Mouse (Mus musculus) embryonic fibroblast, embryonic 13.5 days (primary cell): Measurements from ENCODE around the gene Cfl1. TPM values are rescaled to one million over a fixed set of nuclear protein-coding genes. Genes with fewer than 3 reads are reported as not detected.
A peak's percentile ranks its signal among the peaks of the same experiment; 100 is the strongest.

ENCODE experiments used
- H3K27ac ChIP-seq: 2 replicates; pipeline ENCODE4 v1.5.1; 2012; ENCODE audit warnings: low read length, control low read depth, inconsistent platforms; ENCODE audit not compliant: insufficient read depth
- H3K4me1 ChIP-seq: 2 replicates; pipeline ENCODE4 v1.6.1; 2011; ENCODE audit warnings: low read length; ENCODE audit not compliant: control insufficient read depth, insufficient read depth
- H3K4me3 ChIP-seq: 2 replicates; pipeline ENCODE4 v1.5.1; 2011; ENCODE audit warnings: mild to moderate bottlenecking, control low read depth, low read length; ENCODE audit not compliant: insufficient read depth
- CTCF ChIP-seq: IDR thresholded peaks from 2 replicates; pipeline ENCODE4 v1.5.1; 2011; ENCODE audit warnings: mild to moderate bottlenecking, control low read depth, low read length, moderate library complexity, borderline replicate concordance; ENCODE audit not compliant: insufficient read depth
- POLR2A ChIP-seq: IDR thresholded peaks from 2 replicates; pipeline ENCODE4 v1.6.1; 2011; ENCODE audit warnings: low read depth, mild to moderate bottlenecking, control low read depth, low read length, moderate library complexity
- polyA plus RNA-seq: library from polyadenylated mRNA; stranded (reverse); fragments of >200 nt; gene quantifications from 2 replicates; pipeline ENCODE4 v1.2.4, GENCODE M21; 2011; ENCODE audit warnings: low read depth; ENCODE audit not compliant: missing spikeins, insufficient read length

Cfl1 gene
- polyA plus RNA-seq, 1 experiment = 1,890 TPM

DNA sequence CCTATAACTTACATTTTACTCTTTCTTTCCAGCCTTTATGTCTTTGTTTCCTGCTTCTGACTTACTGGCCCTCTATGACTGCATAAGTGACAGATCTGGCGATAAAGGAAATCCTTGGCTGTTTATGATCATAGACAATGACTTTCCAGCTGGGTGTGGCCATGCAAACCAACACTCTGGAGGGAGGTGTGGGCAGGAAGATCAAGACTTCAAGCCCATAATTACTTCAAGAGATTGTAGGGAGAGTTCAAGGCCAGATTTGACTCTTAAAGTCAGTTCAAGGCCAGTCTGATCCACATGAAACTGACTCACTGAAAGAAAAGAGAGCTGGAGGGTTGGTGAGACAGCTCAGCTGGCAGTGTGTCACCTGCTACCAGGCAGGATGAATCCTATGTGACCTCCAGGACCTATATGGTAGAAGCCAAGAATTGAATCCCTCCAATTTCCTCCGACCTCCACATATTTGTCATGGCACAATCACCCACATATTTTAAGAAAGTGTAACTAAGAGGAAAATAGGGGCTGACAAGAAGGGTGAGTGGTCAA is 10.1 kb downstream of the Cfl1 start:
- no peaks in the 10 kb centered on the region for H3K4me1 ChIP-seq
- no peak overlapping the region for H3K4me3 ChIP-seq
- no peak overlapping the region for H3K27ac ChIP-seq
- no peak for TF ChIP-seq POLR2A
- no peak for TF ChIP-seq CTCF

DNA sequence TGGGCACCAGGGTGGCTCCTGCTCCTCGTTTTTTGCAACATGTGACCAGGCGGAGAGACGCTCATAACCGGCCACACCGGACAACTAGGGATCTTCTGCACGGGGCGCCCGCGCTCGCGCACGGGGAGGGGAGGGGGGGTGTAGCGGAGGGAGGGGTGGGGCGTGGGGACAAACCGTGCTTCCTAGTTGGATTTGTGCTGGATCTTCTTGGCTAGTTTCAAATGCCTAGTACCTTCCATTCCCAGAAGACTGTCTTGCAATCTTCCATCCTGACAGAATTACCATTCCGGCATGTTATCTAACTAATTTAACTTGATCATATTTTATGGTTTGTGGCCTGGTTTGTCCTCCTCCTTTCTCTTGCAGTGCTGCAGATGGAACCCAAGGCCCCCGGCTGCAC is 13.4 kb downstream of the Cfl1 start, which contains the start of gene 1700020D05Rik:
Gene 1700020D05Rik, minus strand, starts transcription at position 101 of the 400 bp plus-strand sequence.
- H3K4me3 ChIP-seq = no peak within 1 kb of the TSS
- no peak for TF ChIP-seq CTCF
- TF ChIP-seq POLR2A = no peak
- H3K4me1 ChIP-seq = no peaks in the 10 kb centered on the region

DNA sequence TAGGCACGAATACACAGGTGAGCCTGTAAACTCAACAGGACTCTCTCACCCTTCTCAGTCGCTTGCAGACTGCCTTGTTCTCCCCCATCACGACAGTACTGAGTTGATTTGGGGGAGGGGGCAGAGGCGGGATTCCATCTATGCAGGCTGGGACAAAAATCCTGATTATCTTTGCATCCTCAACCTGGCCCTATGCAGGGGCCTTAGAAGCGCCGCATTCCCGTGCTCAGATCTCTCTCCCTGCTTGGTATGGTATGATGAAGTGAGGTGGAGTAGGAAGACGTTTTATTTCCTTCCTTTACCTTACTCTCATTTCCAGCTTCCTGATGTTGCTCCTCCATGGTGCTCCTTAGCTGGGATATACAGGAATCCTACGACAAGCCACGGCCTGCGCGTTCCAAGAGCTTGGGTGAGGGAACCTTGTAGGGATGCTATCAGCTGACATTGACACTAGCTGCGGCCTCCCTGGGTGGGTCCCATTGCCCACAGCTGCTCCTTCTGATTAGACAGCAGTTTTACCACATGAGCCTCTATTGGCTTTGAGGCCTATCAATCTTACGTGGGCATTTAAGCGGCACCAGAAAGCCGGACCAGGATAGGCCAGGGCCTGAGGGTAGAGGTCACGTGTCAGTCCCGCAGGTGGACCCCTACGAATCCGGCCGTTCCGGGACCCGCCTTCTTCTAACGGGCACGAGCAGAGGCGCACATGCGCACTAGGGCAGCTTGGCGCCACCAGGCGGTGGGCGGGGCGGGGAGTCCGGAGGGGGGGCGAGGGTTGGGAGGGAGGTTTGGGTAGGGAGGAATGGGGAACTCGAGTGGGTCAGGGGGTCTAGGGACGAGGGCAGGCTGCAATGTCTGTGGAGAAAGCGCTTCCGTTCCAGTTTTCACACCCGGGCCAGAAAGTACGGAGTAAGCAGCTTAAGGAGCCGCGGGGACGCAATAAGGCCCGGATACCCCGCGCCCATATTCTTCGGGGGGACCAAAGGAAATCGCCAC is 20.1 kb downstream of the Cfl1 start, which contains the start of gene Snx32:
Gene Snx32, minus strand, starts transcription at position 508 of the 996 bp plus-strand sequence.
- Histone ChIP-seq H3K4me3 (peak within 1 kb of the TSS; percentile 47), H3K4me1 (no peaks in the 10 kb centered on the region), H3K27ac (no peak within 1 kb of the TSS)
- peak; percentile 72 for TF ChIP-seq POLR2A
- no peak for TF ChIP-seq CTCF

More for the DNA sequence above, 13.4 kb downstream of the Cfl1 start, which contains the start of gene 1700020D05Rik:
- H3K27ac ChIP-seq = no peak within 1 kb of the TSS

DNA sequence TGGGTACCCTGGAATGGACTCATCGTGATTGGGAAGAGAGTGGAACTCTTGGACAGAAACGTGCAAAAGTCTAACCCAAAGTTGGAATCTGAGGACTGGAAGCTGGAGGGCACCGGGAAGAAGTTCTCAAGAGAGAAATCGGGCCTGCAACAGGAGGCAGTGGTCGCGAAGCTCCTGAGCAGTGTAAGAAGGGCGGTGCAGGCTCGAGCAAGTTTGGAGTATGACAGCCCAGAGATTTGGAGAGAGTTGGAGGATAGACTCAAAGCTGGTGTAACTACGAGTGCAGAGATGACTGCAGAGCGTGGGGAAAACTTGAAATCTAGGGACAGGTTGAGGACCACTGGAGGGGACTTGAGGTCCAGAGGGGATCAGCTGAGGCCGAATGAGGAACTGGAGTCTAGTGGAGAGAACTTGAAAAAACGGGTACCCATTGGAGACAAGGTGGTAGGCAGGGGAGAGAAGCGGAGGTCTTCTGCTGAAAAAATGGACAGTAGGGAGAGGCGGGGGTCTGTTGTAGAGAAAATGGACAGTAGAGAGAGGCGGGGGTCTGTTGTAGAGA is 20.9 kb downstream of the Cfl1 start:
- TF ChIP-seq POLR2A (no peak), CTCF (no peak)
- Histone ChIP-seq H3K4me1 (no peaks in the 10 kb centered on the region), H3K27ac (no peak overlapping the region), H3K4me3 (peak overlapping the region; percentile 47)

DNA sequence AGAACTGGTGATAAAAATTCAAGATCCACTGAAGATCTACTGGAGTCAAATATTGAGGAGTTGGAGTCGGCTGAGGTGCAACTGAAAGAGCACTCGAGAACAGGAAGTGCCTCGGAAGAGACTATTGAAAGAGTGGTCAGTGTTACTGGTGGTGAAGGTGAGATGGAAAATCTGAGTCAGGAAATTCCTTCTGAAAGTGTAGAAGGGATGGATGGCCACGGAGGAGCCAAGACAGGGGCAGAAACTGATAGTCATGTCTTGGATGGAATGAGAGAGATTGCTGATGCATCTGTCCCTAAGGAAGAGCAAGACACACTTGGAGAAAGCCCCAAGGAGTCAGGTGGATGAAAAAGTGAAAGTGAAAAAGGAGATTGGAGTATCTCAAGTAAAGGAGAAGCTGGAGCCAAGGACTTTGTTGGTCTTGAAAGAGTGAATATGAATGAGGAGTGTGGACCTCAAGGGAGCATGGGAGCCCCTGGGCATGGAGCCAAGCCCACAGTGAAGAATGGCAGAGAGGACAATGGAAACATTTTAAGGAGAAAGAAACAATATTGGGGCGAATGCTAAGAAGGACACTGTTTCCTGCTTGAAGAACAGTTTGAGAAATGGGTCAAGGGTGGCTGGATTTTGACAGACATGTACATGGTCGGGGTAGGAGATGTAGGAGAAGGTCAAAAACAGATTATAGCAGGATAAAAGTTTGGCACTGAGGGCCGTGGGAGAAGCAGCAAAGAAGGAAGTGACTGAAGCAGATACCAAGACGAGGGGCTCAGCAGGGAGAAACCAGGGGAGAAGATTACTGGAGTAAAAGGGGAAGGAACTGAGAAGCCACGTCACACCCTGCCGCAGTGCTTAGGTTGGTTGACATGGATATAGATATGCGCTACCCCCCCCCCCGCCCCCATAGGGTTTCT is 22.1 kb downstream of the Cfl1 start:
- Histone ChIP-seq H3K4me1 (no peaks in the 10 kb centered on the region), H3K4me3 (no peak overlapping the region), H3K27ac (no peak overlapping the region)
- TF ChIP-seq CTCF (no peak), POLR2A (no peak)

DNA sequence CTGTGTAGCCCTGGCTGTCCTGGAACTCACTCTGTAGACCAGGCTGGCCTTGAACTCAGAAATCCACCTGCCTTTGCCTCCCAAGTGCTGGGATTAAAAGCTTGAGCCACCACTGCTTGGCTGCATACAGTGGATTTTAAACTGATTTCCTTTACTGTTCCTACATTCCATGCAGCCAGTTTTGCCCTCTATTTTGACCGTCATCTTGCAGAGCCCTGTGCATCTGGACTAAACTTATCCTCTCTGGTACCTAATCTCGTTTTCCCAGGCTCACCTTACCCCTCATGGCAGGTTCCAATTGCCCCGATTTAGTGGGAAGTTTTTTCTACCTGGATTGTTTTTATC is 22.7 kb downstream of the Cfl1 start:
- TF ChIP-seq CTCF = no peak
- TF ChIP-seq POLR2A = no peak
- no peak overlapping the region for H3K27ac ChIP-seq
- no peaks in the 10 kb centered on the region for H3K4me1 ChIP-seq
- H3K4me3 ChIP-seq = no peak overlapping the region

DNA sequence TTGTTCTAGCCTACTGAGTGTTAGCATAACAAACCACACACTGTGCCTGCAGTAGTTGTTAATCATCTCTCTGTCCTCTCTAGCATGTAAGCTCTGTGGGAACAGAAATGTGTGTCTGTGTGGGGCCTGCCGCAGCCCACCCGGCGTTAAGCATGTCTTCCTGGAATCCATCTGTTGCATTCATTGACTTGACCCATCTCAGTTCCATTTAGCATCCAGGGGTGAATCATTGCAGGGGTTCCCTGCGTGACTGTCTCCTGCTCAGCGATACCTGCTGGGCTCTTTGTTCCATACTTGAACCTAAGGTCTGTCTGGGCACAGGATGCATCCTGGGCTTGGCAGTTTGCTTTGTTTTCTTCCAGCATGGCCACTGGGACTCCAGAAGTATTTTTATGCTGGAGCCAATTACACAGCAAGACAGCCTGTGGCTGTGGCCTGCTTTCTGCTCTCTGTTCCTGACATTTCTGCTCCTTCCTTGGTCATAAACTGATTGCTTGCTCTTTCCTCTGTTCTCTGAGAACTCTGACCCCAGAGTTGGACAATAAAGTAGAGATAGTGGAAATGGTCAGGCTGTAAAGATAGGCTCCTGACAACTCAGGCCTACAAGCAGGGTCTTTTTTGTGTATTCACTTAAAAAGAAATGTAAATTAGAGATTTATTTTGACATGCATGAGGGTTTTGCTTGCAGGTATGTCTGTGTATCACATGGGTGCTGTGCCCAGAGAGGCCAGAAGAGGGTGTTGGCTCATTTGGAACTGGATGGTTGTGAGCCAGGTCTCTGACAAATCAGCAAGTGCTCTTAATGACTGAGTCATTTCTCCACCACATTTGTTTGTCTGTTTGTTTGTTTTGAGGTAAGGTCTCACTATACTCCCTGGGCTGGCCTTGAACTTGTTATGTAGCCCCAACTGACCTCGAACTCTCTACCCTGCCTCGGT is 25.9 kb downstream of the Cfl1 start:
- Histone ChIP-seq H3K4me1 (no peaks in the 10 kb centered on the region), H3K4me3 (no peak overlapping the region), H3K27ac (no peak overlapping the region)
- TF ChIP-seq POLR2A (no peak), CTCF (no peak)

DNA sequence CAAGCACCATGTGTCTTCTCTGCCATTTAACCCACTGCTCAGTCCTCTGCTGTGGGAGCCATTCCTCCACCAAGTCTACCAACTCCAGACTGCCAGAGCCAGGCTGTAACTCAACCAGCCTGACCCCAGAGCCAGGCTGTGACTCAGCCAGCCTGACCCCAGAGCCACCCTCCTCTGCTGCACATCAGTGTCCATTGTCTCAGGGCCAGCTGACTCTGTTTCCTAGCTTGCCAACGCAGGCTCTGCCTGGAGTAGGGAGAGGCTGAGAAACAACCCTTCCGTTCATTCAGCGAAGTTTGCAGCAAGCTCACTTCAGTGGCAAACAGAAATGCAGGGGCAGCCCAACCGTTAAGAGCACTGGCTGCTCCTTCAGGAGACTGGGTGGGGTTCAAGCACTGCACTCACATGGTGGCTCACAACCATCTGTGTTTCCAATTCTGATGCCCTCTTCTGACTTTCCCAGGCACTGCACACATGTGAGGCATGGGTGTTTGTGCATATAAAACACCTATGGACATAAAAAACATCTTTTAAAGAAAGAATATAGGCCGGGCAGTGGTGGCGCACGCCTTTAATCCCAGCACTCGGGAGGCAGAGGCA is 26.8 kb downstream of the Cfl1 start:
- Histone ChIP-seq H3K27ac (no peak overlapping the region), H3K4me1 (no peaks in the 10 kb centered on the region), H3K4me3 (no peak overlapping the region)
- no peak for TF ChIP-seq CTCF
- no peak for TF ChIP-seq POLR2A
